ENCODE assay signal across 8 mouse cellular contexts in genomic region chr5:118331286-118331607, GRCm38 (mm10).
DNase-seq lines count a peak whose midpoint lies in the region; ATAC-seq lines count a peak whose summit lies in the region.

No protein-coding gene starts in this region.

- H3K4me3 ChIP-seq in heart, embryonic 10.5 days: peak overlapping the region; percentile 63
- H3K4me3 ChIP-seq in limb, embryonic 13.5 days: peak overlapping the region; percentile 43
- peak overlapping the region; percentile 43; the same call in 1 of the 2 replicates for H3K4me3 ChIP-seq in stomach, embryonic 15.5 days (replicated peaks)

- no peaks in the 10 kb centered on the region for H3K9me3 ChIP-seq in heart, embryonic 10.5 days
- peaks cover 4% of the 10 kb centered on the region; the same call in 1 of the 2 replicates for H3K9me3 ChIP-seq in limb, embryonic 13.5 days
- H3K9me3 ChIP-seq in stomach, embryonic 15.5 days: no peaks in the 10 kb centered on the region

- peak overlapping the region; percentile 85; the same call in 1 of the 2 replicates for H3K27ac ChIP-seq in heart, embryonic 10.5 days
- H3K27ac ChIP-seq in limb, embryonic 13.5 days: peak overlapping the region; percentile 85; the same call in 1 of the 2 replicates
- H3K27ac ChIP-seq in stomach, embryonic 15.5 days: no peak overlapping the region

- 22% methylated on average over 14 of the region's 14 CpGs for WGBS in heart, embryonic 10.5 days
- WGBS in limb, embryonic 13.5 days: 15% methylated on average over 14 of the region's 14 CpGs
- 21% methylated on average over 14 of the region's 14 CpGs for WGBS in stomach, embryonic 15.5 days

- H3K27me3 ChIP-seq in heart, embryonic 10.5 days (ENCODE audit: insufficient read depth, poor library complexity, severe bottlenecking): peaks cover 43% of the 10 kb centered on the region
- 0 out of 2 replicates have a peak, but pooled peaks cover 6% of the 10 kb centered on the region for H3K27me3 ChIP-seq in limb, embryonic 13.5 days
- peaks cover 4% of the 10 kb centered on the region; the same call in 1 of the 2 replicates for H3K27me3 ChIP-seq in stomach, embryonic 15.5 days (replicated peaks)

- ATAC-seq in limb, embryonic 13.5 days (ENCODE audit: low FRiP score, low read depth): no peak
- ATAC-seq in stomach, embryonic 15.5 days (ENCODE audit: insufficient read depth, low FRiP score, low read depth): no peak
- no peak for ATAC-seq in megakaryocyte-erythroid progenitor cell, adult 5-6 weeks (replicated peaks; ENCODE audit: low FRiP score, low TSS enrichment, poor library complexity, severe bottlenecking)

- H3K4me2 ChIP-seq in limb, embryonic 13.5 days (replicated peaks): peak overlapping the region; percentile 77
- peak overlapping the region; percentile 93 for H3K4me2 ChIP-seq in stomach, embryonic 15.5 days

- no peak for DNase-seq in heart, embryonic 10.5 days (ENCODE audit: low spot score)
- no peak for DNase-seq in heart, postnatal 4 days
- DNase-seq in thymus, postnatal 14 days: peak; percentile 24
- DNase-seq in thymus, postnatal 36 days: no peak
- DNase-seq in adrenal gland, adult (ENCODE audit: inconsistent age in 2 of 2, low spot score in 1 of 2): no peak

- H3K9ac ChIP-seq in limb, embryonic 13.5 days: no peak overlapping the region
- no peak overlapping the region for H3K9ac ChIP-seq in stomach, embryonic 15.5 days

- H3K4me1 ChIP-seq in heart, embryonic 10.5 days: peaks cover 20% of the 10 kb centered on the region
- H3K4me1 ChIP-seq in limb, embryonic 13.5 days: peaks cover 38% of the 10 kb centered on the region
- peaks cover 28% of the 10 kb centered on the region for H3K4me1 ChIP-seq in stomach, embryonic 15.5 days

- no peaks in the 10 kb centered on the region for H3K36me3 ChIP-seq in heart, embryonic 10.5 days
- H3K36me3 ChIP-seq in limb, embryonic 13.5 days: no peaks in the 10 kb centered on the region
- no peaks in the 10 kb centered on the region for H3K36me3 ChIP-seq in stomach, embryonic 15.5 days
